Mouse (Mus musculus) testis, adult 10 weeks (tissue): ENCODE data around the gene Minar1. TPM values are rescaled to one million over a fixed set of nuclear protein-coding genes. Genes with fewer than 3 reads are reported as not detected.

Experiments used
- polyA plus RNA-seq: library from polyadenylated mRNA; stranded (reverse); fragments of 350-450 nt; fragmentation: Illumina TruSeq; extraction: RNeasy Lipid Tissue Mini Kit (QIAGEN cat#74804); gene quantifications from one replicate; pipeline ENCODE4 v1.2.3, GENCODE M21; 2014; ENCODE audit warnings: low read depth, low replicate concordance

Minar1 gene
- 0.03 TPM for polyA plus RNA-seq

DNA sequence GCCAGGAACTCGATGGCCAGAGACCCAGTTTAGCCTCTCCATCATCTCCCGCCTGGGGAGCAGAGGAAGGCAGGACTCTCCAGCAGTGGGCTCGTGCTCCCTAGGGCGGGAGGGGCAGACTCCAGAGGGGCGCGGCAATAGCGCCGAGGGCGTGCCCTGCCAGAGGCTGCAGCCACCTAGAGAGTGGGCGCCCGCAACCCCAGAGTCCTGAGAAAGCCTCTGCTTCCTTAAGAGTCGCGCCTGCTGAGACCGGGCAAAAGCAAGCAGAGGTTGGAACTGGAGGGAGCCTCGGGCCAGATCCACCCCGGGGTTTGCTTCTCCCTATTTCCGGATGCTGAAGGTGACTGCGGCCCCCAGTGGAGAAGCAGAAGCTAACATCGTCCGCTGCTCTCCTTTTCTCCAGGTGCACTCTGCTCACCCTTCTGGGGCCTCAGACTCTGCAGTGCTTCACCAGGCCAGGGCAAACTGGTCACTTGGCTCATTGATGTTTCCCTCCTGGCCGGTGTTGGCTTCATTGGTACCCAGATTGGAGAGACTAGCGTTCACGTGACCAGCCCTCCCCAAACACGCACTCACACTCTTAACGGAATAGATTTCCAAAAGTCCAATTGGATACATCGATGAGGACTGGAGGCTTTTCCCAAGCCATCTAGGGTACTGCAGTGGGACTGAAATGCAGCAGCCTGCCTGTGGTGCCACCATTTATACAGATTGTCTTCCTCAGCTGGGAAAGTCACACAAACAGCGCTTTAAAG, at the start of gene Minar1:
Minar1 (minus strand) TSS at position 120 of the 755 bp plus-strand sequence.

Other genes starting within 250 kb of the Minar1 start
- gene Tmed3, start 81.9 kb upstream of the Minar1 start, polyA plus RNA-seq = 16.2 TPM
- 0.08 TPM for gene Ankrd34c, start 115.3 kb upstream of the Minar1 start, polyA plus RNA-seq